Mouse (Mus musculus): ENCODE results near the gene Trim66. TPM values are rescaled to one million over a fixed set of nuclear protein-coding genes. Genes with fewer than 3 reads are reported as not detected.
A peak's percentile ranks its signal among the peaks of the same experiment; 100 is the strongest.

Trim66 gene
- polyA plus RNA-seq, 1 experiment from 2014 or later: 0.75 TPM

- H3K4me3 ChIP-seq (replicated peaks; ENCODE audit: low read depth, low read length): no peak overlapping the region
- no peak overlapping the region for H3K9ac ChIP-seq (replicated peaks; ENCODE audit: low read length)
- no peaks in the 10 kb centered on the region for H3K27me3 ChIP-seq (ENCODE audit: control insufficient read depth, insufficient read depth, low read length)
- DNase-seq (peak; percentile 76), ATAC-seq (ENCODE audit: low FRiP score, low TSS enrichment) (peak; percentile 57)
- H3K36me3 ChIP-seq (ENCODE audit: control insufficient read depth, insufficient read depth, low read length): no peaks in the 10 kb centered on the region
- H3K9me3 ChIP-seq (ENCODE audit: control insufficient read depth, low read length): no peaks in the 10 kb centered on the region
- no peak overlapping the region for H3K4me2 ChIP-seq (ENCODE audit: low read length)
- 0 out of 2 replicates have a peak, but pooled peaks cover 5% of the 10 kb centered on the region for H3K4me1 ChIP-seq (ENCODE audit: control insufficient read depth, insufficient read depth, low read length)
- H3K27ac ChIP-seq (replicated peaks; ENCODE audit: low read depth, low read length): peak overlapping the region; percentile 3
- 50% methylated on average over 4 of the region's 4 CpGs for WGBS
Observed at GRCm38 (mm10) chr7:109536451-109536946, 28.6 kb upstream of the Trim66 start.

GRCm38 (mm10) chr7:109534921-109535320 is 27.0 kb upstream of the Trim66 start:
- H3K9ac ChIP-seq (replicated peaks; ENCODE audit: low read length): no peak overlapping the region
- WGBS: 94% methylated on average over 3 of the region's 3 CpGs
- no peak for DNase-seq

GRCm38 (mm10) chr7:109533888-109534287 is 26.0 kb upstream of the Trim66 start:
- no peaks in the 10 kb centered on the region for H3K9me3 ChIP-seq (ENCODE audit: control insufficient read depth, low read length)
- DNase-seq (no peak), ATAC-seq (ENCODE audit: low FRiP score, low TSS enrichment) (no peak)
- H3K27me3 ChIP-seq (ENCODE audit: control insufficient read depth, insufficient read depth, low read length): no peaks in the 10 kb centered on the region
- H3K9ac ChIP-seq (replicated peaks; ENCODE audit: low read length): no peak overlapping the region
- H3K4me3 ChIP-seq (replicated peaks; ENCODE audit: low read depth, low read length): no peak overlapping the region
- H3K36me3 ChIP-seq (ENCODE audit: control insufficient read depth, insufficient read depth, low read length): no peaks in the 10 kb centered on the region
- H3K27ac ChIP-seq (replicated peaks; ENCODE audit: low read depth, low read length): no peak overlapping the region
- 88% methylated on average over 4 of the region's 4 CpGs for WGBS
- no peak overlapping the region for H3K4me2 ChIP-seq (ENCODE audit: low read length)
- H3K4me1 ChIP-seq (ENCODE audit: control insufficient read depth, insufficient read depth, low read length): 0 out of 2 replicates have a peak, but pooled peaks cover 5% of the 10 kb centered on the region

More at GRCm38 (mm10) chr7:109534921-109535320, 27.0 kb upstream of the Trim66 start:
- Histone ChIP-seq H3K4me1 (ENCODE audit: control insufficient read depth, insufficient read depth, low read length) (0 out of 2 replicates have a peak, but pooled peaks cover 5% of the 10 kb centered on the region), H3K4me3 (replicated peaks; ENCODE audit: low read depth, low read length) (no peak overlapping the region), H3K27ac (replicated peaks; ENCODE audit: low read depth, low read length) (no peak overlapping the region), H3K36me3 (ENCODE audit: control insufficient read depth, insufficient read depth, low read length) (no peaks in the 10 kb centered on the region), H3K27me3 (ENCODE audit: control insufficient read depth, insufficient read depth, low read length) (no peaks in the 10 kb centered on the region), H3K4me2 (ENCODE audit: low read length) (no peak overlapping the region), H3K9me3 (ENCODE audit: control insufficient read depth, low read length) (no peaks in the 10 kb centered on the region)
- no peak for ATAC-seq (ENCODE audit: low FRiP score, low TSS enrichment)

- DNase-seq: no peak
- WGBS: 89% methylated on average over 4 of the region's 4 CpGs
- Histone ChIP-seq H3K4me1 (ENCODE audit: control insufficient read depth, insufficient read depth, low read length) (0 out of 2 replicates have a peak, but pooled peaks cover 5% of the 10 kb centered on the region), H3K4me2 (ENCODE audit: low read length) (no peak overlapping the region), H3K4me3 (replicated peaks; ENCODE audit: low read depth, low read length) (no peak overlapping the region), H3K9me3 (ENCODE audit: control insufficient read depth, low read length) (no peaks in the 10 kb centered on the region), H3K36me3 (ENCODE audit: control insufficient read depth, insufficient read depth, low read length) (no peaks in the 10 kb centered on the region), H3K27ac (replicated peaks; ENCODE audit: low read depth, low read length) (no peak overlapping the region), H3K27me3 (ENCODE audit: control insufficient read depth, insufficient read depth, low read length) (no peaks in the 10 kb centered on the region), H3K9ac (replicated peaks; ENCODE audit: low read length) (no peak overlapping the region)
- ATAC-seq (ENCODE audit: low FRiP score, low TSS enrichment): no peak
Observed at GRCm38 (mm10) chr7:109533129-109533528, 25.2 kb upstream of the Trim66 start.

- ATAC-seq (ENCODE audit: low FRiP score, low TSS enrichment) (no peak), DNase-seq (no peak)
- 76% methylated on average over 3 of the region's 3 CpGs for WGBS
- Histone ChIP-seq H3K4me1 (ENCODE audit: control insufficient read depth, insufficient read depth, low read length) (0 out of 2 replicates have a peak, but pooled peaks cover 5% of the 10 kb centered on the region), H3K27me3 (ENCODE audit: control insufficient read depth, insufficient read depth, low read length) (no peaks in the 10 kb centered on the region), H3K36me3 (ENCODE audit: control insufficient read depth, insufficient read depth, low read length) (no peaks in the 10 kb centered on the region), H3K27ac (replicated peaks; ENCODE audit: low read depth, low read length) (no peak overlapping the region), H3K9me3 (ENCODE audit: control insufficient read depth, low read length) (no peaks in the 10 kb centered on the region), H3K9ac (replicated peaks; ENCODE audit: low read length) (0 out of 2 replicates have a peak overlapping the region, but pooled peaks have one; percentile 7), H3K4me3 (replicated peaks; ENCODE audit: low read depth, low read length) (no peak overlapping the region), H3K4me2 (ENCODE audit: low read length) (no peak overlapping the region)
Observed at GRCm38 (mm10) chr7:109532691-109533090, 24.8 kb upstream of the Trim66 start.

- H3K4me2 ChIP-seq (ENCODE audit: low read length): no peak overlapping the region
- ATAC-seq (ENCODE audit: low FRiP score, low TSS enrichment) (no peak), DNase-seq (no peak)
- peaks cover under 1% of the 10 kb centered on the region; the same call in 1 of the 2 replicates for H3K36me3 ChIP-seq (ENCODE audit: control insufficient read depth, insufficient read depth, low read length)
- no peaks in the 10 kb centered on the region for H3K27me3 ChIP-seq (ENCODE audit: control insufficient read depth, insufficient read depth, low read length)
- no peak overlapping the region for H3K27ac ChIP-seq (replicated peaks; ENCODE audit: low read depth, low read length)
- no peak overlapping the region for H3K9ac ChIP-seq (replicated peaks; ENCODE audit: low read length)
- no peaks in the 10 kb centered on the region for H3K9me3 ChIP-seq (ENCODE audit: control insufficient read depth, low read length)
- no peak overlapping the region for H3K4me3 ChIP-seq (replicated peaks; ENCODE audit: low read depth, low read length)
- H3K4me1 ChIP-seq (ENCODE audit: control insufficient read depth, insufficient read depth, low read length): no peaks in the 10 kb centered on the region
- 88% methylated on average over 5 of the region's 5 CpGs for WGBS
Observed at GRCm38 (mm10) chr7:109531501-109531900, 23.6 kb upstream of the Trim66 start.

GRCm38 (mm10) chr7:109529741-109530140 is 21.8 kb upstream of the Trim66 start:
- WGBS: 80% methylated on average over 2 of the region's 2 CpGs
- Histone ChIP-seq H3K9ac (replicated peaks; ENCODE audit: low read length) (no peak overlapping the region), H3K27me3 (ENCODE audit: control insufficient read depth, insufficient read depth, low read length) (no peaks in the 10 kb centered on the region), H3K4me1 (ENCODE audit: control insufficient read depth, insufficient read depth, low read length) (no peaks in the 10 kb centered on the region), H3K9me3 (ENCODE audit: control insufficient read depth, low read length) (no peaks in the 10 kb centered on the region), H3K4me3 (replicated peaks; ENCODE audit: low read depth, low read length) (no peak overlapping the region), H3K27ac (replicated peaks; ENCODE audit: low read depth, low read length) (no peak overlapping the region), H3K36me3 (ENCODE audit: control insufficient read depth, insufficient read depth, low read length) (peaks cover 18% of the 10 kb centered on the region), H3K4me2 (ENCODE audit: low read length) (no peak overlapping the region)
- DNase-seq (no peak), ATAC-seq (ENCODE audit: low FRiP score, low TSS enrichment) (no peak)

GRCm38 (mm10) chr7:109528356-109528755 is 20.4 kb upstream of the Trim66 start:
- H3K36me3 ChIP-seq (ENCODE audit: control insufficient read depth, insufficient read depth, low read length): peaks cover 31% of the 10 kb centered on the region
- ATAC-seq (ENCODE audit: low FRiP score, low TSS enrichment) (peak; percentile 58; the same call in 1 of the 2 replicates), DNase-seq (peak; percentile 79)
- H3K27me3 ChIP-seq (ENCODE audit: control insufficient read depth, insufficient read depth, low read length): no peaks in the 10 kb centered on the region
- H3K4me1 ChIP-seq (ENCODE audit: control insufficient read depth, insufficient read depth, low read length): no peaks in the 10 kb centered on the region
- no peak overlapping the region for H3K4me3 ChIP-seq (replicated peaks; ENCODE audit: low read depth, low read length)
- no peak overlapping the region for H3K9ac ChIP-seq (replicated peaks; ENCODE audit: low read length)
- H3K9me3 ChIP-seq (ENCODE audit: control insufficient read depth, low read length): no peaks in the 10 kb centered on the region
- no peak overlapping the region for H3K27ac ChIP-seq (replicated peaks; ENCODE audit: low read depth, low read length)
- 12% methylated on average over 3 of the region's 3 CpGs for WGBS
- H3K4me2 ChIP-seq (ENCODE audit: low read length): no peak overlapping the region

GRCm38 (mm10) chr7:109527536-109527935 is 19.6 kb upstream of the Trim66 start:
- no peak for DNase-seq
- 82% methylated on average over 3 of the region's 3 CpGs for WGBS
- peaks cover 40% of the 10 kb centered on the region for H3K36me3 ChIP-seq (ENCODE audit: control insufficient read depth, insufficient read depth, low read length)

More at GRCm38 (mm10) chr7:109527536-109527935, 19.6 kb upstream of the Trim66 start:
- Histone ChIP-seq H3K4me1 (ENCODE audit: control insufficient read depth, insufficient read depth, low read length) (no peaks in the 10 kb centered on the region), H3K9ac (replicated peaks; ENCODE audit: low read length) (no peak overlapping the region), H3K27ac (replicated peaks; ENCODE audit: low read depth, low read length) (no peak overlapping the region), H3K4me3 (replicated peaks; ENCODE audit: low read depth, low read length) (no peak overlapping the region), H3K4me2 (ENCODE audit: low read length) (no peak overlapping the region), H3K9me3 (ENCODE audit: control insufficient read depth, low read length) (no peaks in the 10 kb centered on the region), H3K27me3 (ENCODE audit: control insufficient read depth, insufficient read depth, low read length) (no peaks in the 10 kb centered on the region)
- ATAC-seq (ENCODE audit: low FRiP score, low TSS enrichment): no peak

All from midbrain, embryonic 14.5 days (tissue).